In genomic region chr12:79904913-79905549, GRCm38 (mm10) we compare ENCODE assay signal across 10 mouse cellular contexts.
DNase-seq lines count a peak whose midpoint lies in the region; ATAC-seq lines count a peak whose summit lies in the region.
"Had no signal": no experiment of that assay in that cellular context is flagged by ENCODE, and none has a peak within 500 bp of the region (broad histone marks: within the 10 kb centered on the region; RNA-seq: fewer than 3 reads in every experiment).

No protein-coding gene starts in this region.

- H3K36me3 ChIP-seq in kidney, embryonic 15.5 days = no peaks in the 10 kb centered on the region
- no peaks in the 10 kb centered on the region for H3K36me3 ChIP-seq in hindbrain, embryonic 14.5 days (replicated peaks; ENCODE audit: control insufficient read depth, insufficient read depth)

- peak overlapping the region; percentile 92 for H3K27ac ChIP-seq in kidney, embryonic 15.5 days
- peak overlapping the region; percentile 90 for H3K27ac ChIP-seq in brown adipose tissue, adult 24 weeks (replicated peaks; ENCODE audit: low read depth, low read length)
- peak overlapping the region; percentile 53 for H3K27ac ChIP-seq in hindbrain, embryonic 14.5 days

- DNase-seq in kidney, adult 8-10 months = no peak
- DNase-seq in hindbrain, embryonic 14.5 days (ENCODE audit: low spot score) = no peak
- DNase-seq in lung, postnatal 4 days = peak; percentile 58 to 80
- no peak for DNase-seq in frontal cortex, postnatal 10 days (ENCODE audit: low spot score in 2 of 2)
- DNase-seq in embryo, embryonic 11 days = no peak
- DNase-seq in left cerebral cortex, postnatal 25 days (ENCODE audit: low spot score in 2 of 2) = no peak

- H3K27me3 ChIP-seq in kidney, embryonic 15.5 days = no peaks in the 10 kb centered on the region
- H3K27me3 ChIP-seq in hindbrain, embryonic 14.5 days (ENCODE audit: control insufficient read depth, insufficient read depth, low read length) = no peaks in the 10 kb centered on the region

- H3K4me2 ChIP-seq in kidney, embryonic 15.5 days = no peak overlapping the region
- no peak overlapping the region for H3K4me2 ChIP-seq in hindbrain, embryonic 14.5 days (replicated peaks)
- H3K4me2 ChIP-seq: midbrain, embryonic 11.5 days had no signal

- intact Hi-C loops in left cerebral cortex, postnatal 25 days (cut with DNase I) = no loop called here

- H3K4me1 ChIP-seq in kidney, embryonic 15.5 days = peaks cover 63% of the 10 kb centered on the region
- peaks cover 44% of the 10 kb centered on the region for H3K4me1 ChIP-seq in brown adipose tissue, adult 24 weeks (ENCODE audit: control insufficient read depth, insufficient read depth, insufficient read length, low read length)
- H3K4me1 ChIP-seq in hindbrain, embryonic 14.5 days (replicated peaks; ENCODE audit: control insufficient read depth, insufficient read depth, low read length) = peaks cover 3% of the 10 kb centered on the region; the same call in 1 of the 2 replicates

- 2% methylated on average over 2 of the region's 2 CpGs for WGBS in kidney, embryonic 15.5 days
- WGBS in hindbrain, embryonic 14.5 days = 80% methylated on average over 2 of the region's 2 CpGs

- no peak overlapping the region for H3K4me3 ChIP-seq in kidney, embryonic 15.5 days (replicated peaks)
- no peak overlapping the region for H3K4me3 ChIP-seq in brown adipose tissue, adult 24 weeks (ENCODE audit: insufficient read depth, low read depth, low read length)
- H3K4me3 ChIP-seq in hindbrain, embryonic 14.5 days (replicated peaks; ENCODE audit: low read length) = no peak overlapping the region
- H3K4me3 ChIP-seq: erythroblast, embryonic 14.5 days had no signal

- peak; percentile 55 for ATAC-seq in kidney, embryonic 15.5 days (replicated peaks; ENCODE audit: low FRiP score)
- no peak for ATAC-seq in hindbrain, embryonic 14.5 days (ENCODE audit: low FRiP score)

- no peak overlapping the region for H3K9ac ChIP-seq in kidney, embryonic 15.5 days
- H3K9ac ChIP-seq in hindbrain, embryonic 14.5 days = no peak overlapping the region

- H3K9me3 ChIP-seq in kidney, embryonic 15.5 days (replicated peaks) = no peaks in the 10 kb centered on the region
- no peaks in the 10 kb centered on the region for H3K9me3 ChIP-seq in hindbrain, embryonic 14.5 days (ENCODE audit: control insufficient read depth, low read length)

Comparison
In these comparisons a context has a peak if more than half of its experiments do, and no peak if none do; other contexts are left out.
1. DNase-seq: peak in lung, postnatal 4 days (2 of 2); none in kidney, adult 8-10 months (0 of 2), hindbrain, embryonic 14.5 days (single experiment), frontal cortex, postnatal 10 days (0 of 2), embryo, embryonic 11 days (single experiment) and left cerebral cortex, postnatal 25 days (0 of 2).
2. Peak in every context shown above with its lines, with median percentiles within 50 percentile points of each other: H3K27ac ChIP-seq.